In genomic region chr1:133921304-133921751, GRCm38 (mm10) we compare ENCODE assay signal across 8 mouse cellular contexts. TPM values are rescaled to one million over a fixed set of nuclear protein-coding genes. Genes with fewer than 3 reads are reported as not detected.
A peak's percentile ranks its signal among the peaks of the same experiment; 100 is the strongest.
DNase-seq lines count a peak whose midpoint lies in the region; ATAC-seq lines count a peak whose summit lies in the region.

Gene Prelp (minus strand): TSS chr1:133921414.

- no peaks in the 10 kb centered on the region for H3K27me3 ChIP-seq in intestine, embryonic 15.5 days (replicated peaks)
- no peaks in the 10 kb centered on the region for H3K27me3 ChIP-seq in lung, embryonic 15.5 days

- peaks cover 42% of the 10 kb centered on the region for H3K4me1 ChIP-seq in intestine, embryonic 15.5 days (replicated peaks)
- H3K4me1 ChIP-seq in lung, embryonic 15.5 days = peaks cover 67% of the 10 kb centered on the region

- H3K4me2 ChIP-seq in intestine, embryonic 15.5 days (replicated peaks) = 0 out of 2 replicates have a peak within 1 kb of the TSS, but pooled peaks have one; percentile 2
- H3K4me2 ChIP-seq in lung, embryonic 15.5 days = peak within 1 kb of the TSS; percentile 49

- H3K27ac ChIP-seq in intestine, embryonic 15.5 days = peak within 1 kb of the TSS; percentile 59
- H3K27ac ChIP-seq in lung, embryonic 15.5 days = peak within 1 kb of the TSS; percentile 95

- DNase-seq in 3134 (ENCODE audit: extremely low read depth, insufficient read length, low spot score) = peak; percentile 40
- no peak for DNase-seq in adrenal gland, adult 8-10 months
- DNase-seq in gastrocnemius, postnatal 14 days = peak; percentile 64
- DNase-seq in B cell, adult 2 months = no peak

- no peak within 1 kb of the TSS for H3K4me3 ChIP-seq in intestine, embryonic 15.5 days (replicated peaks)
- H3K4me3 ChIP-seq in lung, embryonic 15.5 days = peak within 1 kb of the TSS; percentile 26

- no peaks in the 10 kb centered on the region for H3K36me3 ChIP-seq in intestine, embryonic 15.5 days
- H3K36me3 ChIP-seq in lung, embryonic 15.5 days = no peaks in the 10 kb centered on the region

- intact Hi-C loops in gastrocnemius, postnatal 14 days (cut with DNase I; ENCODE audit: low total_unique reads) = no loop called here

- no peaks in the 10 kb centered on the region for H3K9me3 ChIP-seq in intestine, embryonic 15.5 days
- no peaks in the 10 kb centered on the region for H3K9me3 ChIP-seq in lung, embryonic 15.5 days

- WGBS in intestine, embryonic 15.5 days = 17% methylated on average over 8 of the region's 8 CpGs
- WGBS in lung, embryonic 15.5 days = 3% methylated on average over 8 of the region's 8 CpGs

- no peak within 1 kb of the TSS for H3K9ac ChIP-seq in intestine, embryonic 15.5 days
- H3K9ac ChIP-seq in lung, embryonic 15.5 days = peak within 1 kb of the TSS; percentile 23; the same call in 1 of the 2 replicates

- ATAC-seq in intestine, embryonic 15.5 days = peak; percentile 31; the same call in 1 of the 2 replicates
- ATAC-seq in lung, embryonic 15.5 days (ENCODE audit: borderline replicate concordance, extremely low read depth, low FRiP score, low TSS enrichment) = peak; percentile 53; the same call in 1 of the 2 replicates
- ATAC-seq in erythroblast, adult 5-6 weeks (replicated peaks; ENCODE audit: low FRiP score, poor library complexity, severe bottlenecking) = no peak
- ATAC-seq in granulocyte monocyte progenitor cell, adult 5-6 weeks (replicated peaks; ENCODE audit: poor library complexity, severe bottlenecking) = no peak

RNA-seq across cellular contexts. Expression of gene Prelp, which starts in this region (rescaled TPM):
- total RNA-seq in adrenal gland, adult 8-10 months (2022) = 100 to 1,000 TPM in 1 of 4 experiments, 10 to 100 TPM in 3; 40.0 to 103 (median 53.5) TPM
- total RNA-seq in gastrocnemius, postnatal 14 days (2021) = 10 to 100 TPM; 15.6 to 18.4 TPM
- polyA plus RNA-seq in intestine, embryonic 15.5 days (2015; fragmentation: Nextera tagmentation; extraction: Ambion mirVana) = 2.3 and 2.8 TPM in 2 replicates
- polyA plus RNA-seq in lung, embryonic 15.5 days (2015; fragmentation: Nextera tagmentation; extraction: Ambion mirVana) = 17.1 and 19.6 TPM in 2 replicates
- 6.7 TPM in 1 of 2 replicates, not detected in the other for total RNA-seq in erythroblast, adult 5-6 weeks (2015; ENCODE audit: low replicate concordance)
- not detected in 2 replicates for total RNA-seq in erythroblast, adult 5-6 weeks (2017; ENCODE audit: low replicate concordance)
- total RNA-seq in granulocyte monocyte progenitor cell, adult 5-6 weeks (2014; fragmentation: Nextera tagmentation) = not detected in 2 replicates
- not detected in 2 replicates for total RNA-seq in granulocyte monocyte progenitor cell, adult 5-6 weeks (2017)

Comparison
In these comparisons a context has a peak if more than half of its experiments do, and no peak if none do; other contexts are left out.
1. DNase-seq: peak in 3134 (single experiment) and gastrocnemius, postnatal 14 days (single experiment); none in adrenal gland, adult 8-10 months (single experiment) and B cell, adult 2 months (0 of 2).
2. ATAC-seq: peak in intestine, embryonic 15.5 days (single experiment) and lung, embryonic 15.5 days (single experiment); none in erythroblast, adult 5-6 weeks (single experiment) and granulocyte monocyte progenitor cell, adult 5-6 weeks (single experiment).